Mouse (Mus musculus): Measurements from ENCODE around the gene Fhad1. TPM values are rescaled to one million over a fixed set of nuclear protein-coding genes. Genes with fewer than 3 reads are reported as not detected.

The Fhad1 gene
- total and polyA plus RNA-seq, 2 experiments from 2014 or later: 5.6 to 7.2 TPM

GRCm38 (mm10) chr4:141886385-141886968 lies 128.4 kb downstream of the Fhad1 start:
- Histone ChIP-seq H3K27me3 (ENCODE audit: insufficient read depth, low read length) (no peaks in the 10 kb centered on the region), H3K4me2 (ENCODE audit: low read depth, low read length, poor library complexity, severe bottlenecking) (no peak overlapping the region), H3K9ac (replicated peaks; ENCODE audit: low read length, poor library complexity, severe bottlenecking) (no peak overlapping the region), H3K4me3 (ENCODE audit: low read depth, low read length) (no peak overlapping the region), H3K27ac (ENCODE audit: low read depth, low read length) (no peak overlapping the region), H3K4me1 (ENCODE audit: insufficient read depth, low read length) (no peaks in the 10 kb centered on the region), H3K36me3 (ENCODE audit: insufficient read depth, low read length) (no peaks in the 10 kb centered on the region), H3K9me3 (ENCODE audit: low read length) (no peaks in the 10 kb centered on the region)
- WGBS: 73% methylated on average over 6 of the region's 6 CpGs
- no peak for DNase-seq (ENCODE audit: low spot score)
- no peak for ATAC-seq (ENCODE audit: low FRiP score)
- TF ChIP-seq CTCF (IDR thresholded peaks at IDR 0.05): peak; percentile 16; the same call in 1 of the 2 replicates

GRCm38 (mm10) chr4:141885451-141885850 lies 129.4 kb downstream of the Fhad1 start:
- no peak overlapping the region for H3K4me2 ChIP-seq (ENCODE audit: low read depth, low read length, poor library complexity, severe bottlenecking)
- no peak overlapping the region for H3K27ac ChIP-seq (ENCODE audit: low read depth, low read length)
- H3K27me3 ChIP-seq (ENCODE audit: insufficient read depth, low read length): no peaks in the 10 kb centered on the region
- H3K9me3 ChIP-seq (ENCODE audit: low read length): no peaks in the 10 kb centered on the region
- ATAC-seq (ENCODE audit: low FRiP score) (no peak), DNase-seq (ENCODE audit: low spot score) (no peak)
- H3K9ac ChIP-seq (replicated peaks; ENCODE audit: low read length, poor library complexity, severe bottlenecking): no peak overlapping the region
- 88% methylated on average over 9 of the region's 9 CpGs for WGBS
- no peaks in the 10 kb centered on the region for H3K36me3 ChIP-seq (ENCODE audit: insufficient read depth, low read length)
- no peaks in the 10 kb centered on the region for H3K4me1 ChIP-seq (ENCODE audit: insufficient read depth, low read length)
- TF ChIP-seq CTCF (IDR thresholded peaks at IDR 0.05): no peak
- no peak overlapping the region for H3K4me3 ChIP-seq (ENCODE audit: low read depth, low read length)

- Histone ChIP-seq H3K4me2 (ENCODE audit: low read depth, low read length, poor library complexity, severe bottlenecking) (no peak overlapping the region), H3K9ac (replicated peaks; ENCODE audit: low read length, poor library complexity, severe bottlenecking) (no peak overlapping the region), H3K36me3 (ENCODE audit: insufficient read depth, low read length) (no peaks in the 10 kb centered on the region), H3K27ac (ENCODE audit: low read depth, low read length) (no peak overlapping the region), H3K4me1 (ENCODE audit: insufficient read depth, low read length) (no peaks in the 10 kb centered on the region), H3K4me3 (ENCODE audit: low read depth, low read length) (no peak overlapping the region), H3K27me3 (ENCODE audit: insufficient read depth, low read length) (no peaks in the 10 kb centered on the region), H3K9me3 (ENCODE audit: low read length) (no peaks in the 10 kb centered on the region)
- ATAC-seq (ENCODE audit: low FRiP score): no peak
- no peak for DNase-seq (ENCODE audit: low spot score)
- WGBS: 85% methylated on average over 7 of the region's 7 CpGs
- no peak for TF ChIP-seq CTCF (IDR thresholded peaks at IDR 0.05)
Measured at GRCm38 (mm10) chr4:141882858-141883257, 132.0 kb downstream of the Fhad1 start.

GRCm38 (mm10) chr4:141881950-141882349 lies 132.9 kb downstream of the Fhad1 start:
- no peaks in the 10 kb centered on the region for H3K9me3 ChIP-seq (ENCODE audit: low read length)
- H3K27me3 ChIP-seq (ENCODE audit: insufficient read depth, low read length): no peaks in the 10 kb centered on the region
- no peak for DNase-seq (ENCODE audit: low spot score)
- no peak overlapping the region for H3K9ac ChIP-seq (replicated peaks; ENCODE audit: low read length, poor library complexity, severe bottlenecking)
- H3K4me1 ChIP-seq (ENCODE audit: insufficient read depth, low read length): no peaks in the 10 kb centered on the region
- no peak overlapping the region for H3K27ac ChIP-seq (ENCODE audit: low read depth, low read length)
- no peak overlapping the region for H3K4me3 ChIP-seq (ENCODE audit: low read depth, low read length)
- TF ChIP-seq CTCF (IDR thresholded peaks at IDR 0.05): no peak
- ATAC-seq (ENCODE audit: low FRiP score): no peak
- no peak overlapping the region for H3K4me2 ChIP-seq (ENCODE audit: low read depth, low read length, poor library complexity, severe bottlenecking)
- H3K36me3 ChIP-seq (ENCODE audit: insufficient read depth, low read length): no peaks in the 10 kb centered on the region
- WGBS: 78% methylated on average over 5 of the region's 5 CpGs

GRCm38 (mm10) chr4:141881289-141881914 lies 133.5 kb downstream of the Fhad1 start:
- no peak overlapping the region for H3K4me3 ChIP-seq (ENCODE audit: low read depth, low read length)
- ATAC-seq (ENCODE audit: low FRiP score): no peak
- no peaks in the 10 kb centered on the region for H3K9me3 ChIP-seq (ENCODE audit: low read length)

GRCm38 (mm10) chr4:141879875-141880274 lies 135.0 kb downstream of the Fhad1 start:
- Histone ChIP-seq H3K4me1 (ENCODE audit: insufficient read depth, low read length) (no peaks in the 10 kb centered on the region), H3K9ac (replicated peaks; ENCODE audit: low read length, poor library complexity, severe bottlenecking) (no peak overlapping the region), H3K27me3 (ENCODE audit: insufficient read depth, low read length) (no peaks in the 10 kb centered on the region), H3K9me3 (ENCODE audit: low read length) (no peaks in the 10 kb centered on the region), H3K36me3 (ENCODE audit: insufficient read depth, low read length) (no peaks in the 10 kb centered on the region), H3K4me2 (ENCODE audit: low read depth, low read length, poor library complexity, severe bottlenecking) (no peak overlapping the region), H3K27ac (ENCODE audit: low read depth, low read length) (no peak overlapping the region), H3K4me3 (ENCODE audit: low read depth, low read length) (no peak overlapping the region)
- WGBS: 78% methylated on average over 9 of the region's 9 CpGs
- no peak for ATAC-seq (ENCODE audit: low FRiP score)
- DNase-seq (ENCODE audit: low spot score): no peak
- no peak for TF ChIP-seq CTCF (IDR thresholded peaks at IDR 0.05)

More at GRCm38 (mm10) chr4:141881289-141881914, 133.5 kb downstream of the Fhad1 start:
- DNase-seq (ENCODE audit: low spot score): no peak
- 73% methylated on average over 10 of the region's 10 CpGs for WGBS
- H3K36me3 ChIP-seq (ENCODE audit: insufficient read depth, low read length): no peaks in the 10 kb centered on the region
- H3K4me1 ChIP-seq (ENCODE audit: insufficient read depth, low read length): no peaks in the 10 kb centered on the region
- H3K27ac ChIP-seq (ENCODE audit: low read depth, low read length): no peak overlapping the region
- no peak overlapping the region for H3K4me2 ChIP-seq (ENCODE audit: low read depth, low read length, poor library complexity, severe bottlenecking)
- H3K9ac ChIP-seq (replicated peaks; ENCODE audit: low read length, poor library complexity, severe bottlenecking): no peak overlapping the region
- TF ChIP-seq CTCF (IDR thresholded peaks at IDR 0.05): no peak
- H3K27me3 ChIP-seq (ENCODE audit: insufficient read depth, low read length): no peaks in the 10 kb centered on the region

All from midbrain, postnatal 0 days (tissue).